Mouse (Mus musculus) G1E (cell line): ENCODE measurements around the gene Pick1. TPM values are rescaled to one million over a fixed set of nuclear protein-coding genes. Genes with fewer than 3 reads are reported as not detected.

Experiments used
- ATAC-seq: 2 replicates; pipeline ENCODE4 v1.8.0; 2016; ENCODE audit warnings: mild to moderate bottlenecking; ENCODE audit not compliant: insufficient number of reproducible peaks, poor library complexity, low FRiP score, severe bottlenecking; ENCODE audit errors: extremely low read depth
- DNase-seq: peaks from one replicate; pipeline ENCODE4 v3.0.0; 2012; ENCODE audit warnings: low spot score
- H3K27me3 ChIP-seq: 2 replicates; pipeline ENCODE4 v1.6.1; 2012; ENCODE audit warnings: mild to moderate bottlenecking, low read length, inconsistent platforms; ENCODE audit not compliant: insufficient read depth
- H3K36me3 ChIP-seq: replicated peaks from 2 replicates; pipeline ENCODE3; 2012; ENCODE audit warnings: mild to moderate bottlenecking, inconsistent platforms
- H3K4me1 ChIP-seq: 2 replicates; pipeline ENCODE4 v1.6.1; 2012; ENCODE audit warnings: low read depth, low read length, inconsistent platforms, mixed read lengths; ENCODE audit not compliant: insufficient read depth
- H3K4me3 ChIP-seq: 2 replicates; pipeline ENCODE4 v1.5.1; 2012; ENCODE audit warnings: low read depth, mild to moderate bottlenecking, inconsistent platforms, low read length, moderate library complexity, mixed read lengths
- H3K9me3 ChIP-seq: replicated peaks from 2 replicates; pipeline ENCODE4 v1.6.1; 2012; ENCODE audit warnings: inconsistent platforms
- CTCF ChIP-seq: IDR thresholded peaks from 2 replicates; pipeline ENCODE4 v1.5.1; 2012; ENCODE audit warnings: low read depth, low read length, inconsistent platforms, mixed read lengths
- GATA1 ChIP-seq: IDR thresholded peaks from 2 replicates; pipeline ENCODE4 v1.6.1; 2012; ENCODE audit warnings: borderline replicate concordance, low read length, inconsistent platforms, mixed read lengths
- GATA2 ChIP-seq: IDR thresholded peaks from 2 replicates; pipeline ENCODE4 v1.6.1; 2012; ENCODE audit warnings: low read depth, low read length, inconsistent platforms, borderline replicate concordance
- POLR2AphosphoS5 ChIP-seq: IDR thresholded peaks from 2 replicates; pipeline ENCODE4 v1.6.1; 2012; ENCODE audit warnings: low read depth, low read length, inconsistent platforms; ENCODE audit not compliant: insufficient replicate concordance
- TAL1 ChIP-seq: conservative IDR thresholded peaks from 2 replicates; pipeline ENCODE4 v1.6.1; 2012; ENCODE audit warnings: low read depth, low read length, inconsistent platforms, mixed read lengths
- polyA plus RNA-seq: library from polyadenylated mRNA; stranded (reverse); fragments of >175 nt; gene quantifications from 2 replicates; pipeline ENCODE4 v1.2.3, GENCODE M21; 2012
- total RNA-seq, 2 experiments: library from RNA; stranded (forward) in 1 of 2; stranded (reverse) in 1 of 2; fragments of 200-1000 nt in 1 of 2; fragments of >200 nt in 1 of 2; fragmentation: Nextera tagmentation in 1 of 2; gene quantifications; 2 replicates each; pipeline ENCODE4 v1.2.3; 2014 to 2017

Gene Pick1
- total and polyA plus RNA-seq, 3 experiments = 10.2 to 19.7 (median 14.6) TPM

DNA sequence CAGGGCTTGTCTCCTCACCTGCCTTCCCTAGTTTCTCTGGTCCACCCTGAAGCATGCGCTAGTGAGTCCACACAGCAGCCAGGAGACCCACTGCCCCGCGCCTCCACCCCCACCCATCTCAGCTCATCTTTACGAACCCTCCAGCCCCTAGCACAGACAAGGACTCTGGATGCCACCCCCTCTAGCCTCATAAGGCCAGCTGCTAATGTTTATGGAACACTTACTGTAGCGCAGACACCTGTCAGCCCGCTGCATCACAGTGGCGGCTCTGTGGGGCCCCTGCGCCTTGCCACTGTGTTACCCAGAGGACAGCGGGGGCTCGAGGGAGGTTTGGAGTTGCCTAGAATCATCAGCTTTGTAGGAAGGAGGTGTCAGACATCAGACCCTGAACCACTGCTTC lies 26.4 kb upstream of the Pick1 start:
- no peak for DNase-seq
- H3K9me3 ChIP-seq = no peaks in the 10 kb centered on the region
- H3K4me3 ChIP-seq = no peak overlapping the region
- no peak for ATAC-seq
- H3K36me3 ChIP-seq = no peaks in the 10 kb centered on the region
- H3K4me1 ChIP-seq = no peaks in the 10 kb centered on the region
- TF ChIP-seq TAL1 = no peak
- no peak for TF ChIP-seq GATA1
- no peak for TF ChIP-seq GATA2
- no peak for TF ChIP-seq POLR2AphosphoS5
- TF ChIP-seq CTCF = no peak
- peaks cover 12% of the 10 kb centered on the region for H3K27me3 ChIP-seq

DNA sequence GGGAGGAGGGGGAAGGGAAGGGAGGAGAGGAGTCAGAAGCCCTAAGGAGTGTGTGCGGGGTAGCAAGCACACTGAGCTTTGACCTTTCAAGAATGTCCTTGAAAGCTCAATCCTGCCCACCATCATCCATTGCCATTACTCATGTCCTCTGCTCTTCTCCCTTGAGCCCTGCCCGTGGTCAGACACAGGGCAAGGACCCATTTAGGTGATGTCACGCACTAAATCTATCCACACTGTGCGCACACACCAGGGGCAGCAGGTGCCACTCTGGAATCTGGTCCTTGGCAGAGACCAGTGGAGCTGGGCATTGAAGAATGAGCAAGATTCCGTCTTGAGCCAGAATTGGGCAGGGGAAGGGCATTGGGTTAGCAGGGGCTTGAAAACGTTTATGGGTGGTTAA lies 20.8 kb upstream of the Pick1 start:
- Histone ChIP-seq H3K27me3 (peaks cover 28% of the 10 kb centered on the region), H3K9me3 (no peaks in the 10 kb centered on the region), H3K4me3 (no peak overlapping the region), H3K4me1 (no peaks in the 10 kb centered on the region), H3K36me3 (no peaks in the 10 kb centered on the region)
- ATAC-seq (no peak), DNase-seq (no peak)
- TF ChIP-seq CTCF (no peak), GATA1 (no peak), POLR2AphosphoS5 (no peak), TAL1 (no peak)

- ATAC-seq = no peak
- H3K27me3 ChIP-seq = peaks cover 25% of the 10 kb centered on the region
These were observed 20.1 kb upstream of the Pick1 start for GRCm38 (mm10) chr15:79208758-79209439.

DNA sequence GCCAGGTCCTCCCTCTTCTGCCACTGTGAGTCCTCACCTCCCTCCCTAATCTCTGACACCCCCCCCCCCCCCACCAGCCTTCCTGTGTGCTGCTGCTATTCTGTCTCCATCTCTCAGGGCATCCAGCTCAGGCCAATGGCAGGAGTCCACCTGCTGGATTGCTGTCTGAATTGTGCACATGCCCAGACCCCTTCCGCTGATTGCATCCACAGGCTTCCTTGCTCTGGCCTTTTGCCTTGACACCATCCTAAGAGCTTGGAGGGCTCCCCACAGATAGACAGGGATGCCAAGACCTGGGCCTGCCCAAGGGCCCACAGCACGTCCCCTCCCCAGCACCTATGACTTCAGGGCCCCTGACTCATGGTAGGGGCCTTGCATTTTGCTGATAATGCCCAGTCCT lies 18.6 kb upstream of the Pick1 start:
- Histone ChIP-seq H3K36me3 (no peaks in the 10 kb centered on the region), H3K27me3 (peaks cover 23% of the 10 kb centered on the region), H3K4me1 (no peaks in the 10 kb centered on the region), H3K9me3 (no peaks in the 10 kb centered on the region), H3K4me3 (no peak overlapping the region)
- TF ChIP-seq CTCF (no peak), GATA1 (no peak), GATA2 (no peak), POLR2AphosphoS5 (no peak), TAL1 (no peak)
- ATAC-seq (no peak), DNase-seq (no peak)

More at GRCm38 (mm10) chr15:79208758-79209439, 20.1 kb upstream of the Pick1 start:
- TF ChIP-seq CTCF (no peak), TAL1 (no peak), GATA2 (no peak)
- Histone ChIP-seq H3K4me1 (no peaks in the 10 kb centered on the region), H3K4me3 (no peak overlapping the region), H3K9me3 (no peaks in the 10 kb centered on the region), H3K36me3 (no peaks in the 10 kb centered on the region)
- no peak for DNase-seq

DNA sequence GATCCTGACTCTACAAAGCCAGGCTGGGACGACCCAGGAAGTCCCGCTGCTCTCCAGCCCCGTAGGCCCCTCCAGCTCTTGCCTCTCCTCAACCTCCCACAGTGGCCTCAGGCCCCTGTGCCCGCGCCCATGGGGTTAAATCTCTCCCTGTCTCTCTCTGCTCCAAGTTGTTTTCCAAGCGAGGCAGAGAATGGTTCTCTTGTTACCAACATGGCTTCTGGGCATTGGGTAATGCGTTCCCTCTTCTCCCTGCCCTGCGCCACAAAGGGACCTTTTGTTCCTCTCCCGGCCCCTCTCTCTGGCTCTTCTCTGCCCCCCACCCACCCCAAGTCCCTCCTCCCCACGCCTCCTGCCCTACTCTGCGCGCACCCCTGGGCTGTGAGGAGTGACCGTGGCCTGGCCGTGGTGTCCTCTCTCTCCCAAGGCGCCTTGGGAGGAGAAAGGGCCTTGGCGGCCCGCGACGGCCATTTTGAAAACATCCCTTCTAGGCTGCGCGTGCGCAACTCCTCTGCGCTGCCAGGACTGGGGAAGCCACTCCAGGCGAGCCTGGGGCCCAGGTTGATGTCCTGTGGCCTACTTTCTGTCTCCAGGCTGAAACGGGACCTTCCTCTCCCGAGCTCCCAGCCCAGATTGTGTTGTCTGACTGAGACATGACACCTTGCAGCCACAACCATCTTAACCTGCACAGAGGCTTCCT lies 16.1 kb upstream of the Pick1 start:
- H3K4me3 ChIP-seq = no peak overlapping the region
- ATAC-seq (no peak), DNase-seq (no peak)
- H3K4me1 ChIP-seq = no peaks in the 10 kb centered on the region
- H3K27me3 ChIP-seq = peaks cover 29% of the 10 kb centered on the region
- H3K9me3 ChIP-seq = no peaks in the 10 kb centered on the region
- TF ChIP-seq POLR2AphosphoS5 (no peak), CTCF (no peak), GATA2 (no peak), TAL1 (no peak), GATA1 (no peak)
- H3K36me3 ChIP-seq = no peaks in the 10 kb centered on the region

- Histone ChIP-seq H3K4me1 (no peaks in the 10 kb centered on the region), H3K36me3 (no peaks in the 10 kb centered on the region), H3K4me3 (no peak overlapping the region), H3K27me3 (peaks cover 29% of the 10 kb centered on the region), H3K9me3 (no peaks in the 10 kb centered on the region)
- TF ChIP-seq TAL1 = no peak
- no peak for TF ChIP-seq GATA1
- TF ChIP-seq POLR2AphosphoS5 = no peak
- no peak for TF ChIP-seq GATA2
- TF ChIP-seq CTCF = no peak
- DNase-seq (no peak), ATAC-seq (no peak)
These were observed 15.4 kb upstream of the Pick1 start for GRCm38 (mm10) chr15:79213591-79213990.
